Mouse (Mus musculus): ENCODE data around the gene P2ry12.
A peak's percentile ranks its signal among the peaks of the same experiment; 100 is the strongest.

The P2ry12 gene

DNA sequence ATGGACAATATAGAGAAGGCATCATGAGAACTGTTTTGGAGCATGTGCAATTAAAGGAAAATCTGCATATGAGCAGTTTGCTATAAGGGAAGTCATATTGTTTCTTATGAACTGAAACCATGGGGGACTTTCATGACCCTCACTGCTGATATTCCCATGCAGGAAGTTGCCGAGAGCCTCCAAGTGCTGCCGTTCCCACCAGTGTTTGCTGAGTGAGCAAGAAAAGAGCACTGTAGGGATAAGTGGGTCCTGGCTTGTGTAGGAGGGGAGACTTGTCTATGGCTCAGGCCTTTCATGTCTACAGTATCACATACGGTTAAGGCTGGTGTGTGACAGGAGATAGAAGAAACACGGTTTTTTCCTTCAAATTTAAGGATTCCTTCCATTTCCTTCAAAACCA lies 77.0 kb downstream of the P2ry12 start:
- DNase-seq (ENCODE audit: low spot score in 2 of 2) = no peak

DNA sequence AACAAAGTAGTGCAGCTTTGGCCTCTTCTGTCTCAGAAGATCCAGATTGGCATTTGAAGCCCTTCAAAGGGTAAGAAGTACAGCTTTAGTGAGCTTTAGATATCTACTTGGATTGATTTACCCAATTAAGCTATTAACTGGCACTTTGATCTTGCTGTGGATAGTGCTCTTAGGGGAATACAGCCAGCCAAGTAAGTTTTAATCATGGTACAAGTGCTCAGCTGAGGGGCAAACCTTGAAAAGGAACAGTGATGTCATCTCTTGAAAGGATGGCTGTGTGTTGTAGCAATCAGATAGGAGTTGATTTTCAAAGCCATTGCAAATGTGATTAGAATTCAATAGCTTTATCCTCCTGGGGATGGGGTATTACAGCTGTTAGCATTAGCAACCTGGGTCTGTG lies 80.5 kb downstream of the P2ry12 start:
- no peak for DNase-seq (ENCODE audit: low spot score in 2 of 2)

DNA sequence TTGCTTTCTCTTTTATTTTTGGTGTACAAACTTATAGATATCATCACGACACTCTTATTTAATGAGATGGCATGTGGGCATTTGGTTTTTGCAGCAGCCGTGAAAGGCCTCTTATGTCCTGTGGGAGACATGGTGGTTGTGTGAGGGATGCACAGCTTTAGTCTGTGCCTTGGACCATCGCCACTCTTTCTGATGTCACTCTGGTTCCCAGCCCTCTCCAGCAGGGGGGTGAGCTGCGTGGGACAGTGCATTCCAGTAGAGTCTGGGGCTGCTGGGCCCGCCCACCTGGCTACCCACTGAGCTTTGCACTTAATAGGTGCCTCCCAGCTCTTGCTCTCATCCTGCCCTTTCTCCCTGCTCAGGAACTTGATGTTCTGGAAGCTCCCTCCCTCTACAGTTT lies 81.5 kb downstream of the P2ry12 start:
- DNase-seq (ENCODE audit: low spot score in 2 of 2) = no peak

DNA sequence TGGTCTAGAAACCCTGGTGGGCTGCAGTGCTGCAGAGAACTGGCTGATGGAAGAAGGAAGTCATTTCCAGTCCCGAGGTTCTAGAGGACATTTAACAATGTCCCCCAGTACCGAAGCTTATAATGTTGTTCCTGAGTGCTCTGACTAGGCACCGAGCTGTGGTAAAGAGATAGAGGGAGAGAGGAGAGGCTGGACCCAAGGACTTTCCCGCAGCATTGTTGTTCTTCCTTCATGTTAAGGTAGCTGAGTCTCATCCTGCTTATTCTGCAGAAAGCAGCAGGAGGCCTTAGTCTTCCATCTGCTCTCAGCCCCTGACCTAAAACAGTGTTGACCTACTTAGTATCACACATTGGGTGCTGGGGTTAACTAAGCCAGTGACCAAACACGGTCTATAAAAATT lies 85.8 kb downstream of the P2ry12 start:
- no peak for DNase-seq (ENCODE audit: low spot score in 2 of 2)

DNA sequence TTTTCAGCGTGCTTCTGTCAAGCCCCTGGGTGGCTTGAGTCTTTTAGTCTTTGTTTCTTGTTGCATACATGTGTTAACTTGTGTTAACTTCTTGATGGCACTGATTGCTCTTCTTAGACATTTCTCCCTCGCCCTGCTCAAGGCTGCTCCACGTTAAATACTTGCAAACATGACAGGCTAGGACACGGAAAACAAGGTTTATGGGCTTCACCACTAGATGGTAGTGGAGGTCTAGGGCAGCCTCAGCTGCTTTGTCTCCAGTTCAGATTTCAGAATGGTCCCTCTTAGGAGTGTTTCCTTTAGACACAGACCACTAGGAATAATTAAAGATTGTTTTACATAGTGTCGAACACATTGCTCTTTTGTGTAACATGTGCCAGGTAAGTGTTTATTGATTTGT lies 87.4 kb downstream of the P2ry12 start:
- DNase-seq (ENCODE audit: low spot score in 2 of 2) = peak; percentile 20 to 54

DNA sequence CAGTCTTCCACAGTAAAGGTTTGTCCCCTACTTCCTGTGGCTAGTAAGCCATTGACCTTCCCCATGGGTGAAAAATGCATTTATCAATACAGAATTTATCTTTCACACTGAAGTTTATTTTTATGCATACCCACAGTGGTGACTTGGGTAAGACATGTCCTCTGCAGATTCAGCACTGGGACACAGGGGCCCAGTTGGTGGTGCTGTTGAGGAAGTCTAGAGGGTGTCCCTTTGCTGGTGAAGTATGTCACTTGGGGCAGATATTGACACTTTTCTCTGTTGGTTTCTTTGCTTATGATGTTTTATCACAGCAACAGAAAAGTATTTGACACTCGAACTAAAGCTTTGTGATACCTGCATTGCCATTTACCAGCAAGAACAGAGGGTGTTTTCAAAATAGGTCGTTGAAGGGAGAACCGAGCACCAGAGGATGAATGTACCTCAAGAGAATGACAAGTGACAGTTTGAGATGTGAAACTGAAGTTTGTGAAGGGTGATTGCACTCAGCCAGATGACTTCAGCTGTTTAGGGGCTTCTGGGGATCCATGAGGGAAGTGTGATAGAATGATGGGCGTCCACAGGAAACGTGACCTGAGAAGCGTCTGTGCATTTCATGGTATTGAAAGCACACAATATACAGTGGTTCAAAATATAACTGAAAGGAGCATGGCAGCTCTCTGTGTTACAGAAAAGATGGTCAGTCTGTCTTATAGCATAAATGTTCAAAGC lies 88.1 kb downstream of the P2ry12 start:
- DNase-seq (ENCODE audit: low spot score in 2 of 2) = peak in 1 of 2 experiments; percentile 48

DNA sequence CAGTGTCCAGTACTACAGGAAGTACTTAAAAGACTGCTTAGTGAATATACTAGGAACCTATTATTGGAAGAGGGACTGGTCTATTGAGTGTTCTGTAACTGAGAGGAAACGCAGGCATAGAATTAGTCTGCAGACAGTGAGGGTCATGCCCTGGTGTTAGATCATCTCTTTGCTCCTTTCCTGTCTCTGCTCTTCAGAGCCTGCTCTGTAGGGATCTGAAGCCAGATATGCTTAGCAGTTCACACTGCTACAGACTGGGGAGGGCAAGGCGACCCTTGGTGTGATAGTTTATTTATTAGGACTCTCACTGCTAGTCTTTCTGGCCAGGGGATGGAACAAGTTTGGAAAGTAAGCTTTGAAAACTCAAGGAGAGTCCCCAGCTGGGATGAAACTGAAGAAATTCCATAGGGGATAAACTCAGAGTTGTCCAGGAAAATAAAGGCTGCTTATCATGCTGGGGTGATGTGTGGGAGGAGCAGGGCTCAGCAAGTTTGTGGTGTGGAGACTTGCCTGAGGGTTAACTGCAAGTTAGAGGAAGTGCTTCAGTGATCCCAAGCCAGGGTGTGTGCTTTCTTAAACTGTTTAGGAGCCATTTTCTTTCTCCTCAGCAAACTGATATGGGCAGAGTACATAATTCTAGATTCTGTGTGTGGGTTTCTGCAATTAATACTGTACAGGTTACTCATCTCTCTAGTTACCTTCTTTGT lies 92.6 kb downstream of the P2ry12 start:
- DNase-seq (ENCODE audit: low spot score in 2 of 2) = no peak

DNA sequence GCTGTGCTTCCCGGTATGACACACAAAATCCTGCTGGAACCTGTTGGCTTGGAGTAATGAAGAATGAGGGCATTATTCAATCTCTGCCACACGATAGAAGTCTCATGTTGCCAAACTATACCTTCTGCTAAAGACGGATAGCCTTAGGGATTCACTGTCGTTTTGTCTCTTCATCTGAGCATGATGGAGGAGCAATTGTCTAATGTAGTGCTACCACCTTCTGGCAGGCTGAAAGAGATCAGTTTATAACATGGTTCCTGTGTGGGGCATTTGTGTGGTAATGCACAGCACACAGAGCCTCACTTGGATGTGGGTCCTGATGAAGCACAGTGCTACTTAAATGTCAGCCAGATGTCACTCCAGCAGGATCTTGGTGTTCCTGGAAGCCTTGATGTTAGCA lies 93.5 kb downstream of the P2ry12 start:
- no peak for DNase-seq (ENCODE audit: low spot score in 2 of 2)

DNA sequence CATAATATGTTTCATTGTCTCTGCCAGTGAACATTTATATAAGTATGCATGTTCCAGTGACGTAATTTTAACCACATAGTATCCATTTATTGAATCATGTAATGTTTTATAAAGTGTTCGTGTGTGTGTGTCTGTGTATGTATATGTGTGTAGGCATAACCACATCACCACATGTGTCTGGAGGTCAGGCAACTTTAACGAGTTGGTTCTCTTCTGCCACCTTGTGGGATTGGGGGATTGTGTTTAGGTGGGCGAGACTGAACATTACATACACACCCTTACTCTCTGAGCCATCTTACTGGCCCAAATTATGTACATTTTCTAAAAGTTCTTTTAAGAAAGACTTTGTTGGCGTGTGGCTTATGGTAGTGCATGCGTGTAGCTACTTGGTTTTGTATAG lies 94.2 kb downstream of the P2ry12 start:
- no peak for DNase-seq (ENCODE audit: low spot score in 2 of 2)

DNA sequence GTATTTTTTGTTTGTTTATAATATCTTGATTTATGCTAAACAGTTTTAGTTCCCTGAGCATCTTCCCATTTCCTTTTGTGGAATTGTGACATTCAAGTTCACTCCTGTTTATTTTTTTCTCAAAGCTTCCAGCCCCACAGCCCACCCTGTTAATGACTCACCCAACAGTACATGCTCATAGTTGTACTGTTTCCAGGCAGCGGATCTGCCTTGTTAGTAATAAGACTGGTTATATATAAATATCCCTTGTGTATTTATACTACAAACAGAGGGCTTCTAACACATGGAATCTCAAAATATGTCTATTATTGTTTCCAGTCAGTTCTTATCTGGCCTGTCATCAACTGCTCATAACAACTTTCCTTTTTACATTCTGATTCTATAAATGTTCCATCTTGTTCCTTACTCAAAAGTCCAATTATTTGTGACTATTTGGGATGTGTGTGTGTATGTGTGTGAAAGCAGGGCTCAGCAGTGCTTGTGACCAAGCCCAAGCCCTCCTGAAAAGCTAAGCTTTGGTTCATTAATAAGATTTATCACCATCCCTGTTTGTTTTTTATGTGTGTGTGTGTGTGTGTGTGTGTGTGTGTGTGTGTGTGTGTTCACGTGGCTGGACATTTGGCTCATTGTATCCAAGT lies 95.1 kb downstream of the P2ry12 start:
- DNase-seq (ENCODE audit: low spot score in 2 of 2) = no peak
